Mouse (Mus musculus): ENCODE results near the gene Gart. TPM values are rescaled to one million over a fixed set of nuclear protein-coding genes. Genes with fewer than 3 reads are reported as not detected.

Gene Gart
- total and polyA plus RNA-seq, 3 experiments: 94.0 to 509 (median 417) TPM

GRCm38 (mm10) chr16:91627831-91628230, 18.9 kb downstream of the Gart start:
- Histone ChIP-seq H3K4me3 (ENCODE audit: control insufficient read depth in 1 of 2, insufficient read depth in 1 of 2, low read depth in 2 of 2, low read length in 2 of 2) (no peak overlapping the region), H3K36me3 (ENCODE audit: control insufficient read depth in 1 of 2, insufficient read depth in 2 of 2, low read length in 2 of 2) (peaks cover 0 to 25% of the 10 kb centered on the region in 2 experiments; a peak in 3 of 4 replicates), H3K9ac (ENCODE audit: control insufficient read depth, low read depth, low read length, poor library complexity, severe bottlenecking) (no peak overlapping the region), H3K79me2 (ENCODE audit: control insufficient read depth, insufficient read depth, low read length, poor library complexity) (no peaks in the 10 kb centered on the region), H3K27me3 (ENCODE audit: control insufficient read depth in 1 of 2, insufficient read depth in 2 of 2, low read length in 2 of 2) (no peaks in the 10 kb centered on the region), H3K27ac (ENCODE audit: control insufficient read depth, low read depth, low read length) (no peak overlapping the region), H3K9me3 (replicated peaks; ENCODE audit: insufficient read depth, low read length) (no peaks in the 10 kb centered on the region), H3K4me1 (ENCODE audit: control insufficient read depth in 1 of 2, insufficient read depth in 2 of 2, low read length in 2 of 2) (no peaks in the 10 kb centered on the region)
- DNase-seq (ENCODE audit: low read depth, low spot score): no peak
- TF ChIP-seq GATA1 (IDR thresholded peaks at IDR 0.05; ENCODE audit: low read depth, low read length) (no peak), UBTF (IDR thresholded peaks at IDR 0.05; ENCODE audit: borderline replicate concordance, insufficient read depth, low read depth, low read length) (no peak), CHD1 (IDR thresholded peaks at IDR 0.05; ENCODE audit: low read depth, low read length) (no peak), SIN3A (IDR thresholded peaks at IDR 0.05; ENCODE audit: low read length) (no peak), TAL1 (IDR thresholded peaks at IDR 0.05; ENCODE audit: low read length) (no peak), POLR2AphosphoS2 (IDR thresholded peaks at IDR 0.05; ENCODE audit: low read length) (no peak), MEF2A (IDR thresholded peaks at IDR 0.05; ENCODE audit: extremely low read depth, insufficient replicate concordance, low read depth, low read length, poor library complexity, severe bottlenecking) (no peak), BHLHE40 (IDR thresholded peaks at IDR 0.05; ENCODE audit: borderline replicate concordance, low read depth, low read length) (no peak)

DNA sequence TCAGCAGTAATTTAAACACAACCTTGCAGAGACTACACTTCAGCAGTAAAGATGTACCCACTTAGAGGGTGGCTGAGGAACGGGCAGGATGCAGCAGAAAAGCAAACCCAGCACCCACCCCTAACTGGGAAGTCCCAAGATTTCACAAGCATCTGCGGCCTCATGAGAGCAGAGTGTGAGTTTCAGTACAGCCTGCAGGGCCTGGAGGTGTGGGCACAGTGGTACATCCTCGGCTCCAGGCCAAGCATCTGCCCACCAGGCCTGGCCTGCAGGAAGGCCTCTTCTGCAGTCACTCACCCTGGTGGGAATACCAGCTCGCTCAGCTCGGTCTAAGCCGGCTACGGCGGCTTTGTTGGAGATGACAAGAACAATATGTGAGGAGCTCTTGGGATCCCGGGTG, 23.7 kb downstream of the Gart start:
- no peak for DNase-seq (ENCODE audit: low read depth, low spot score)
- Histone ChIP-seq H3K79me2 (ENCODE audit: control insufficient read depth, insufficient read depth, low read length, poor library complexity) (no peaks in the 10 kb centered on the region), H3K9me3 (replicated peaks; ENCODE audit: insufficient read depth, low read length) (no peaks in the 10 kb centered on the region), H3K4me1 (ENCODE audit: control insufficient read depth in 1 of 2, insufficient read depth in 2 of 2, low read length in 2 of 2) (peaks cover 0 to 3% of the 10 kb centered on the region in 2 experiments; a peak in 2 of 4 replicates), H3K27ac (ENCODE audit: control insufficient read depth, low read depth, low read length) (no peak overlapping the region), H3K9ac (ENCODE audit: control insufficient read depth, low read depth, low read length, poor library complexity, severe bottlenecking) (no peak overlapping the region), H3K36me3 (ENCODE audit: control insufficient read depth in 1 of 2, insufficient read depth in 2 of 2, low read length in 2 of 2) (peaks cover 0 to 21% of the 10 kb centered on the region in 2 experiments; a peak in 2 of 4 replicates), H3K27me3 (ENCODE audit: control insufficient read depth in 1 of 2, insufficient read depth in 2 of 2, low read length in 2 of 2) (no peaks in the 10 kb centered on the region), H3K4me3 (ENCODE audit: control insufficient read depth in 1 of 2, insufficient read depth in 1 of 2, low read depth in 2 of 2, low read length in 2 of 2) (no peak overlapping the region)
- no peak for TF ChIP-seq ZKSCAN1 (IDR thresholded peaks at IDR 0.05; ENCODE audit: low read depth, low read length)
- no peak for TF ChIP-seq MAX (IDR thresholded peaks at IDR 0.05; ENCODE audit: low read length)
- no peak for TF ChIP-seq NRF1 (IDR thresholded peaks at IDR 0.05; ENCODE audit: insufficient read depth, low read depth, low read length, poor library complexity, severe bottlenecking)
- no peak for TF ChIP-seq ELF1 (IDR thresholded peaks at IDR 0.05; ENCODE audit: low read depth, low read length)
- no peak for TF ChIP-seq E2F4 (IDR thresholded peaks at IDR 0.05; ENCODE audit: borderline replicate concordance, low read depth, low read length)
- no peak for TF ChIP-seq GATA1 (IDR thresholded peaks at IDR 0.05; ENCODE audit: low read depth, low read length)
- TF ChIP-seq JUND (IDR thresholded peaks at IDR 0.05; ENCODE audit: low read depth, low read length): no peak
- no peak for TF ChIP-seq GABPA (IDR thresholded peaks at IDR 0.05; ENCODE audit: low read depth, low read length)
- no peak for TF ChIP-seq MAFK (IDR thresholded peaks at IDR 0.05; ENCODE audit: borderline replicate concordance, low read depth, low read length)
- no peak for TF ChIP-seq POLR2A (IDR thresholded peaks at IDR 0.05; ENCODE audit: control insufficient read depth in 1 of 2, insufficient read depth in 1 of 2, low read depth in 1 of 2, low read length in 2 of 2, poor library complexity in 1 of 2)
- TF ChIP-seq USF1 (IDR thresholded peaks at IDR 0.05; ENCODE audit: low read depth, low read length): no peak
- TF ChIP-seq MEF2A (IDR thresholded peaks at IDR 0.05; ENCODE audit: extremely low read depth, insufficient replicate concordance, low read depth, low read length, poor library complexity, severe bottlenecking): no peak
- TF ChIP-seq CHD1 (IDR thresholded peaks at IDR 0.05; ENCODE audit: low read depth, low read length): no peak
- TF ChIP-seq EP300 (IDR thresholded peaks at IDR 0.05; ENCODE audit: low read depth in 1 of 2, low read length in 2 of 2): no peak
- no peak for TF ChIP-seq BHLHE40 (IDR thresholded peaks at IDR 0.05; ENCODE audit: borderline replicate concordance, low read depth, low read length)
- no peak for TF ChIP-seq MAZ (IDR thresholded peaks at IDR 0.05; ENCODE audit: low read depth, low read length)
- TF ChIP-seq ZNF384 (IDR thresholded peaks at IDR 0.05; ENCODE audit: low read depth, low read length): no peak
- TF ChIP-seq TAL1 (IDR thresholded peaks at IDR 0.05; ENCODE audit: low read length): no peak
- no peak for TF ChIP-seq NELFE (IDR thresholded peaks at IDR 0.05; ENCODE audit: low read depth, low read length)
- no peak for TF ChIP-seq SIN3A (IDR thresholded peaks at IDR 0.05; ENCODE audit: low read length)
